Mouse (Mus musculus) liver, postnatal 0 days (tissue): Measurements from ENCODE around the gene Tmem252.

Experiments used
- CTCF ChIP-seq: sonication (generic); IDR thresholded peaks from 2 replicates; pipeline ENCODE4 v1.5.1; 2016; ENCODE audit warnings: antibody characterized with exemption, low read depth
- EP300 ChIP-seq: IDR thresholded peaks from 2 replicates; pipeline ENCODE4 v1.6.1; 2016; ENCODE audit warnings: antibody characterized with exemption, low read depth, mild to moderate bottlenecking

DNA sequence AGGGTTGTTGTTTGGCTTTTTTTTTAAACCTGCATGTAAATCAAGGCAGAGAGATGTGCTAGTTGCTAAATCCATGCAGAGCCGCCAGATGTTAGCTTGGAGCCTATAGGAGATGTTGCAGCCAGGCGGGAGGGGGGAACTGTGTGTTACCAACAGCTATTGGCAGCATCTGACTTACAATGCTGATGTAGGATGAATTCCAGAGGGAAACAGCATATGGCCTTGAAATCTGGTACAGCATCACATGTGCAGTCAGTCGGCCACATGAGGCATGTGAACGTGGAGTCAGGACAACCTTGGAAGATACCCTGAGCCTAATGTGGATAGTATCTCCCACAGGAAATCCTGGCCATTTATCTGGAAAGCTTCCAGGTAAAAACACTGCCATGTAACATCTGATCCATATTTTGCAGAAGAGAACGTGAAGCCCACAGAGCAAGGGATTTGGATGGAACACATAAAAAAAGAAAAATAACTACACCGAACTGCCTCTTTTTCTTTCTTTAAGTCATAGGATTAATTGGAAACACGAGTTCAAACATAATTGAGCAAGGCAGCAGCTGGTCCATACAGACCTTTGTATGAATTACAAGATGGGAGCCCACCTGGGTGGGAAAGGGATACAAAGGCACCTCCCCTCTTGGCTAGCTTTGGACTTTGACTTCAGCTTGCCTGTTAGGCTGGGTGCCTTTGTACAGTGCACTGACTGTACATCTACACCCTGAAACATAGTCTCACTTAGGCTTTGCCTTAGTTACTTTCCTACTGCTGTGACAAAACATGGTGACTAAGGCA lies 42.7 kb downstream of the Tmem252 start:
- TF ChIP-seq CTCF, result no peak
- TF ChIP-seq EP300, result no peak
